Mouse (Mus musculus): ENCODE results near the gene Tbc1d5. TPM values are rescaled to one million over a fixed set of nuclear protein-coding genes. Genes with fewer than 3 reads are reported as not detected.

The Tbc1d5 gene
- polyA plus RNA-seq, 1 experiment from 2014 or later = 11.4 TPM

DNA sequence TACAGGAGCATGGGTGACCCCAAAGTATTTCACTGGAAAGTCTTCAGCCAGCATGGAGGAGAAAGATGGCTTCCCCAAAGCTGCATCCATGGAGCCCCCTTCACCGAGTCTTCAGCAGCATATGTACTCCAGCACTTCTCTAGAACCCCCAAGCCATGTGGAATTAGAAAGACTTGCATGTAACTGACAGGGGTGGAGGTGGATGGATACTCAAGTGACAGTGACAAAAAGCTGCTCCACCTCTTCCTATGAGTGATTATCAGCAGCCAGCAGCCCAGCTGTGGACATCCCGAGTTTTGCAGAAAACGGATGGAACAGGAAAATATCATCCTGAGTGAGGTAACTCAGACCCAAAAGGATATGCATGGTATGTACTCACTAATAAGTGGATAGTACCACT lies 311.9 kb downstream of the Tbc1d5 start:
- Histone ChIP-seq H3K9me3 (replicated peaks) (no peaks in the 10 kb centered on the region), H3K4me1 (no peaks in the 10 kb centered on the region), H3K9ac (no peak overlapping the region), H3K4me3 (replicated peaks) (no peak overlapping the region), H3K4me2 (no peak overlapping the region), H3K27me3 (no peaks in the 10 kb centered on the region), H3K27ac (no peak overlapping the region), H3K36me3 (0 out of 2 replicates have a peak, but pooled peaks cover 3% of the 10 kb centered on the region)
- 91% methylated on average over 3 of the region's 3 CpGs for WGBS
- ATAC-seq (replicated peaks; ENCODE audit: low FRiP score) = no peak

DNA sequence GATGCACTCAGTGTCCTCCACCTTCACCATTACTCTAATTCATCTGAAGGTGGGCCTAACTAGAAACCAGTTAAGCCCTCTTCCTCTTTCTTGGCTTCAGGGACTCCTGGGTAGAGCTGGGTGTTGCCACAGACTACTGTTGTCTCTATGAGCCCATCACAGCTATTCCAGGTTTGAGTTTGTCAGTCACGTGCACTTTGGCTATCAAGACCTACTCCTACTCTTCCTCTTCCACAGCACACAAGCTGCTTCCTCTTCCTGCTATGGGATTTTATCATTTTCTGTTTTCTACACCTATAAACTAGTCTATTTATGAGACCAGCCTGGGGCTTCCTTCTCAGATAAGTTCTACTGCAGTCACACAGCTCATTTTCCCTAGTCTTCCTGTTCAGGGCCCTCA lies 314.4 kb downstream of the Tbc1d5 start:
- Histone ChIP-seq H3K36me3 (0 out of 2 replicates have a peak, but pooled peaks cover 3% of the 10 kb centered on the region), H3K4me1 (no peaks in the 10 kb centered on the region), H3K9me3 (replicated peaks) (no peaks in the 10 kb centered on the region), H3K4me2 (no peak overlapping the region), H3K27ac (no peak overlapping the region), H3K9ac (no peak overlapping the region), H3K27me3 (no peaks in the 10 kb centered on the region), H3K4me3 (replicated peaks) (no peak overlapping the region)
- ATAC-seq (replicated peaks; ENCODE audit: low FRiP score) = no peak
- 75% methylated on average over 1 of the region's 1 CpGs for WGBS

GRCm38 (mm10) chr17:50853220-50853619 lies 325.9 kb downstream of the Tbc1d5 start:
- Histone ChIP-seq H3K9me3 (replicated peaks) (no peaks in the 10 kb centered on the region), H3K27ac (no peak overlapping the region), H3K9ac (no peak overlapping the region), H3K27me3 (no peaks in the 10 kb centered on the region), H3K4me1 (0 out of 2 replicates have a peak, but pooled peaks cover 3% of the 10 kb centered on the region), H3K4me3 (replicated peaks) (no peak overlapping the region), H3K4me2 (no peak overlapping the region), H3K36me3 (no peaks in the 10 kb centered on the region)
- ATAC-seq (replicated peaks; ENCODE audit: low FRiP score) = no peak
- 15% methylated on average over 3 of the region's 3 CpGs for WGBS

- ATAC-seq (replicated peaks; ENCODE audit: low FRiP score) = no peak
- Histone ChIP-seq H3K4me1 (0 out of 2 replicates have a peak, but pooled peaks cover 3% of the 10 kb centered on the region), H3K4me3 (replicated peaks) (no peak overlapping the region), H3K9me3 (replicated peaks) (no peaks in the 10 kb centered on the region), H3K9ac (no peak overlapping the region), H3K27me3 (no peaks in the 10 kb centered on the region), H3K27ac (no peak overlapping the region), H3K36me3 (no peaks in the 10 kb centered on the region), H3K4me2 (no peak overlapping the region)
- WGBS = 86% methylated on average over 1 of the region's 1 CpGs
Measured at GRCm38 (mm10) chr17:50851382-50851781, 327.8 kb downstream of the Tbc1d5 start.

DNA sequence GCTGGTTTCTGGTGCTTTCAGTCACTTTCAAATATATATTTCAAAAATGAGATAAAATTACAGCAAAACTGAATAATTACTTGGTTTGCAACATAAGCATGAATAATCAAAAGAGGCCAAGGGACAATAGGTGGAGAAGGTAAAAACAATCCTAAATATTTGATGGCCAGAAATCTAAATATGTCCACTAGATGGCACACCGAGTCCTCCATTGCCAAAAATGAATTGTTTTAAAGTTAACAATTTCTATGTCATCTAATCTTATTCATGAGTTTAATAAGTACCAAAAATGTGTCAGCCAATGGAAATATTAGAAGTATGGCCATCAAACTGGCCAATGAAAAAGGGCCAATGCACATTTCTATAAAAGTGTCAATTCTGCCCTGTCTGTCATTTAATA lies 365.1 kb downstream of the Tbc1d5 start:
- H3K9ac ChIP-seq = no peak overlapping the region
- no peak overlapping the region for H3K27ac ChIP-seq
- no peak overlapping the region for H3K4me2 ChIP-seq
- no peak for ATAC-seq (replicated peaks; ENCODE audit: low FRiP score)
- H3K27me3 ChIP-seq = no peaks in the 10 kb centered on the region
- WGBS = 62% methylated on average over 1 of the region's 1 CpGs
- H3K9me3 ChIP-seq (replicated peaks) = no peaks in the 10 kb centered on the region
- H3K4me3 ChIP-seq (replicated peaks) = no peak overlapping the region
- H3K36me3 ChIP-seq = no peaks in the 10 kb centered on the region
- no peaks in the 10 kb centered on the region for H3K4me1 ChIP-seq

- H3K36me3 ChIP-seq = no peaks in the 10 kb centered on the region
- H3K27me3 ChIP-seq = no peaks in the 10 kb centered on the region
- H3K4me1 ChIP-seq = no peaks in the 10 kb centered on the region
- no peaks in the 10 kb centered on the region for H3K9me3 ChIP-seq (replicated peaks)
- H3K4me3 ChIP-seq (replicated peaks) = no peak overlapping the region
- 88% methylated on average over 6 of the region's 6 CpGs for WGBS
- no peak overlapping the region for H3K27ac ChIP-seq
- H3K9ac ChIP-seq = no peak overlapping the region
- no peak overlapping the region for H3K4me2 ChIP-seq
- ATAC-seq (replicated peaks; ENCODE audit: low FRiP score) = no peak
Measured at GRCm38 (mm10) chr17:50813580-50813979, 365.6 kb downstream of the Tbc1d5 start.

DNA sequence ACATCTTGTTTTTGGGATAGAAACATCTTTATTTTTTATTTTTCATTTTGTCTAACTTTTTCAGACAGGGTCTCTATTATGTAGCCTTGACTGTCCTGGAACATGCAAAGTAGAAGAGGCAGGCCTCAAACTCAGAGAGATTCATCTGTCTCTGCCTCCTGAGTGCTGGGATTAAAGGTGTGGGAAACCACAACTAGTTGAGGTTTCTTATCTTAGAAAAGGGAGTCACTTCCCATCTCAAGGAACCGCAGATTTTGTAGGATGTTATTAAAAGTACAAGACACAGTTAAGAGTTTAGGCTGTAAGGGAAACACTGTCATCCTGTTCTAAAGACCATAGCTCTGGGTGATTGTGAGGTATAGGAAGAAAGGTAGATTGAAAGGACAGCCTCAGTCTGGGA lies 373.5 kb downstream of the Tbc1d5 start:
- no peak overlapping the region for H3K27ac ChIP-seq
- no peak overlapping the region for H3K4me3 ChIP-seq (replicated peaks)
- no peaks in the 10 kb centered on the region for H3K9me3 ChIP-seq (replicated peaks)
- no peak for ATAC-seq (replicated peaks; ENCODE audit: low FRiP score)
- H3K9ac ChIP-seq = no peak overlapping the region
- H3K4me2 ChIP-seq = no peak overlapping the region
- H3K27me3 ChIP-seq = no peaks in the 10 kb centered on the region
- no peaks in the 10 kb centered on the region for H3K36me3 ChIP-seq
- 81% methylated on average over 1 of the region's 1 CpGs for WGBS
- no peaks in the 10 kb centered on the region for H3K4me1 ChIP-seq

DNA sequence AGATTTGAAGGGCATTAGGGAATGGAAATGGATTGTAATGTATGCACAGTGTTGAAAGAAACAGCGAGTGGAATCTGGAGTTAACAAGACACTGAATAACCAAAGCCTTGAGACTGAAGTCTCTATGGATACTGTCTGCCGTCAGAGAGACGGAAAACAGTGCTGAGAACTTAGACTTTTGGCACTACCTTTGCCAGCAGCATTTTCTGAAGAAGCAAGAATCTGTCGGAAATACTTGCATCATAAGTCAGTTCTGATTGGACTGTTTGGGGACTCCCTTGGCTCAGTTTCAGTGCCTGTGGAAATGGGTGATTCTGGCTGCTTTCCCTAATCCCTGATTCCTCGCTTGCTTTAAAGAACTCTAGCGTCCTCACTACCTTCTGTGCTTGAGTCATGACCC lies 375.9 kb downstream of the Tbc1d5 start:
- H3K4me1 ChIP-seq = no peaks in the 10 kb centered on the region
- H3K9me3 ChIP-seq (replicated peaks) = no peaks in the 10 kb centered on the region
- no peaks in the 10 kb centered on the region for H3K27me3 ChIP-seq
- H3K4me2 ChIP-seq = no peak overlapping the region
- no peaks in the 10 kb centered on the region for H3K36me3 ChIP-seq
- WGBS = 82% methylated on average over 6 of the region's 6 CpGs
- ATAC-seq (replicated peaks; ENCODE audit: low FRiP score) = no peak
- H3K4me3 ChIP-seq (replicated peaks) = no peak overlapping the region
- H3K9ac ChIP-seq = no peak overlapping the region
- H3K27ac ChIP-seq = no peak overlapping the region

DNA sequence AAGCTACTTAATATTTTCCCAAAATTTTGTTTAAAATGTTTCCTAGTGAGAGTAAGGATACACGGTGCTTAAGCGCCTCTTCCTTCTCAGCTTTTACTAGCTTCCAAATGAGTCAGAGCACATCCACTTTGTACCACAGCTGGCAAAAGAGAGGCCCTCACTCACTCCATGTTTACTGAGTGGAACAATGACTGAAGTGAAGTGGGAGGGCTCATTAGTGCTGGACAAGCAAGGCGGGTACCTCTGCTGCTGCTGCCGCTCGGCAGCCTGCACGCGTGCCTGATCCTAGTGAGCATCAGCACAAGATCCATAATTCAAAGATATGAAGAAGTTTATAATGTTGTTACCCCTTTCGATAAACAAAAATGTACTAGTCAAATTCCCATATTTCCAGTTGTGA lies 376.8 kb downstream of the Tbc1d5 start:
- Histone ChIP-seq H3K4me3 (replicated peaks) (no peak overlapping the region), H3K27ac (no peak overlapping the region), H3K27me3 (no peaks in the 10 kb centered on the region), H3K9me3 (replicated peaks) (no peaks in the 10 kb centered on the region), H3K4me1 (no peaks in the 10 kb centered on the region), H3K9ac (no peak overlapping the region), H3K4me2 (no peak overlapping the region), H3K36me3 (no peaks in the 10 kb centered on the region)
- 84% methylated on average over 8 of the region's 8 CpGs for WGBS
- no peak for ATAC-seq (replicated peaks; ENCODE audit: low FRiP score)

GRCm38 (mm10) chr17:50795445-50796095 lies 383.6 kb downstream of the Tbc1d5 start:
- no peaks in the 10 kb centered on the region for H3K27me3 ChIP-seq
- H3K4me3 ChIP-seq (replicated peaks) = no peak overlapping the region
- no peaks in the 10 kb centered on the region for H3K9me3 ChIP-seq (replicated peaks)
- H3K27ac ChIP-seq = no peak overlapping the region
- H3K36me3 ChIP-seq = no peaks in the 10 kb centered on the region
- H3K4me2 ChIP-seq = no peak overlapping the region
- WGBS = 75% methylated on average over 6 of the region's 6 CpGs
- no peaks in the 10 kb centered on the region for H3K4me1 ChIP-seq
- ATAC-seq (replicated peaks; ENCODE audit: low FRiP score) = peak; percentile 82
- H3K9ac ChIP-seq = no peak overlapping the region

GRCm38 (mm10) chr17:50791671-50792070 lies 387.5 kb downstream of the Tbc1d5 start:
- ATAC-seq (replicated peaks; ENCODE audit: low FRiP score) = no peak
- H3K9ac ChIP-seq = no peak overlapping the region
- no peak overlapping the region for H3K4me2 ChIP-seq
- H3K27ac ChIP-seq = no peak overlapping the region
- no peaks in the 10 kb centered on the region for H3K36me3 ChIP-seq
- 90% methylated on average over 2 of the region's 2 CpGs for WGBS
- H3K9me3 ChIP-seq (replicated peaks) = no peaks in the 10 kb centered on the region
- H3K4me3 ChIP-seq (replicated peaks) = no peak overlapping the region
- H3K4me1 ChIP-seq = no peaks in the 10 kb centered on the region
- H3K27me3 ChIP-seq = no peaks in the 10 kb centered on the region

DNA sequence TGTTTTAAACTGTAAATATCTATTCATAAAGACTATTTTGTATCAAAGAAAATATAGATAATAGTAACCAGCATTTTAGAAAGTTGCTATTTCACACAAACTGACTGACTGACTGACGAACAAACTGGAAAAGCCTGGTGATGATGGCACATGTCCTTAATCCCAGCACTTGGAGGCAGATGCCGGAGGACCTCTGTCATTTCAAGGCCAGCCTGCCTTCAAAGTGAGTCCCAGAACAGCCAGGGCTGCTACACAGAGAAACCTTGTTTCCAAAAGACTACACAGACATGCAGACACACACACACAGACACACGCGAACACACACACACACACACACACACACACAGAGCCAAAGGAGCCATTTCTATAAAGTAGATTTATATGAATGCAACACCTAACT lies 390.3 kb downstream of the Tbc1d5 start:
- 94% methylated on average over 4 of the region's 4 CpGs for WGBS
- no peak for ATAC-seq (replicated peaks; ENCODE audit: low FRiP score)
- no peaks in the 10 kb centered on the region for H3K9me3 ChIP-seq (replicated peaks)
- H3K36me3 ChIP-seq = no peaks in the 10 kb centered on the region
- H3K27ac ChIP-seq = no peak overlapping the region
- no peak overlapping the region for H3K9ac ChIP-seq
- no peak overlapping the region for H3K4me3 ChIP-seq (replicated peaks)
- H3K27me3 ChIP-seq = no peaks in the 10 kb centered on the region
- no peaks in the 10 kb centered on the region for H3K4me1 ChIP-seq
- no peak overlapping the region for H3K4me2 ChIP-seq

DNA sequence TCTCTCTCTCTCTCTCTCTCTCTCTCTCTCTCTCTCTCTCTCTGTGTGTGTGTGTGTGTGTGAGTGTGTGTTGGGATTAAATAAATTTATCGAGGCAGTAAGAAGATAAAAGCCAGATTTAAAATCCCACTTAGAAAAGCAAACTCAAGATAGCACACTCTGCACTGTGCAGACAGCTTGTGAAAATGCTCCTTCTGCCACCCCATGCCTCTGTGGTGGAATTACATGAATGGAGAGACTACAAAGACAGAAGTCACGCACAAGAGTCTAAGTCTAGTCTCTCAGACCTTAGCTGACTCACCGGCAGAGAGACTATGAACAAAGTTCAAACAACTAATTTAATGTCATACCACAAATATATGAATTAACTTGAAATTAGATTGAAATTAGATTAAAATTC lies 403.9 kb downstream of the Tbc1d5 start:
- H3K4me2 ChIP-seq = no peak overlapping the region
- no peaks in the 10 kb centered on the region for H3K4me1 ChIP-seq
- H3K27ac ChIP-seq = no peak overlapping the region
- no peak overlapping the region for H3K4me3 ChIP-seq (replicated peaks)
- no peak for ATAC-seq (replicated peaks; ENCODE audit: low FRiP score)
- H3K27me3 ChIP-seq = no peaks in the 10 kb centered on the region
- H3K9ac ChIP-seq = no peak overlapping the region
- H3K36me3 ChIP-seq = no peaks in the 10 kb centered on the region
- WGBS = 83% methylated on average over 3 of the region's 3 CpGs
- H3K9me3 ChIP-seq (replicated peaks) = no peaks in the 10 kb centered on the region

Data from kidney, embryonic 15.5 days (tissue).